Mouse (Mus musculus) lung, adult 18-20 months (tissue): ENCODE results near the gene Rps6kb1.

Experiments used
- DNase-seq, 2 experiments: peaks; one replicate each; pipeline ENCODE4 v3.0.0; 2022; ENCODE audit warnings: mixed read lengths in 2 of 2

Rps6kb1 gene

GRCm38 (mm10) chr11:86544639-86545299, at the start of gene Rps6kb1, which contains the start of gene Tubd1:
Gene Rps6kb1, minus strand, starts transcription at chr11:86544805.
Gene Tubd1, plus strand, starts transcription at chr11:86544991.
- DNase-seq: peak; percentile 100

DNA sequence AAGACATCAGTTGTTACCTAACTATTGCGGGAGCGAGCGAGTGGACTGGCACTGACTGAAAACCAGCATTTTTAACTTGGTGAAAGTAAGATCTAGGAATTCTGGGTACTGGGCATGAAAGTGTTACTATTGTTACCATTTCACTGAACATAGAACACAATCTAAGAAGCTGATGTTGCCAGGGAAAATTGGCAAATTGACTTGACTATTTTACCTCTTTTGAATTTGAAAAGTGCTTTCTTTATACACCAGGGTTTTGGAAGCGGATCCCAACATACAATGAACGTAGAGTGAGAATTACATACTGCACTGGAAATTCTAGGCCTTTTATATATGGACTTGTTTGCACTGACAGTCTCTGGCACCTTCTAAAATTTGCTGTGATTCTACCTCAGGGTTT, 48.8 kb upstream of the Rps6kb1 start:
- no peak for DNase-seq

DNA sequence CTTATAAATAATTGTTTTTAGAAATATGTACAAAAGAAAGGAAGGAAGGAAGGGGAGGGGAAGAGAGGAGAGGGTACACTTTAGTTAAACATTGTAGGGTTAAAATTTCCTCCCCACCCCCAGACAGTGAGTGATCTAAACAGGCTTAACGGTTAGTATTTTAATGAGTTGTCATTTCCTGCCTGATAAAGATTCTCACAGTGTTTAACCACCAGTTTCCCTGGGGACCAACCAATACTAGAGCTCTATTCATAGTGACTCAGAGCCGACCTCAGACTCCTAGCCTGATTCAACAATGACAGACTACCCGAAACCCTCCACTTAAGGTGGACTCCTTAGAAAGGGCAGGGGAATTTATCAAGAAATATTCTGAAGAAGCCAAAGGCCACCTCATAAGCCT, 48.4 kb upstream of the Rps6kb1 start:
- DNase-seq: no peak

DNA sequence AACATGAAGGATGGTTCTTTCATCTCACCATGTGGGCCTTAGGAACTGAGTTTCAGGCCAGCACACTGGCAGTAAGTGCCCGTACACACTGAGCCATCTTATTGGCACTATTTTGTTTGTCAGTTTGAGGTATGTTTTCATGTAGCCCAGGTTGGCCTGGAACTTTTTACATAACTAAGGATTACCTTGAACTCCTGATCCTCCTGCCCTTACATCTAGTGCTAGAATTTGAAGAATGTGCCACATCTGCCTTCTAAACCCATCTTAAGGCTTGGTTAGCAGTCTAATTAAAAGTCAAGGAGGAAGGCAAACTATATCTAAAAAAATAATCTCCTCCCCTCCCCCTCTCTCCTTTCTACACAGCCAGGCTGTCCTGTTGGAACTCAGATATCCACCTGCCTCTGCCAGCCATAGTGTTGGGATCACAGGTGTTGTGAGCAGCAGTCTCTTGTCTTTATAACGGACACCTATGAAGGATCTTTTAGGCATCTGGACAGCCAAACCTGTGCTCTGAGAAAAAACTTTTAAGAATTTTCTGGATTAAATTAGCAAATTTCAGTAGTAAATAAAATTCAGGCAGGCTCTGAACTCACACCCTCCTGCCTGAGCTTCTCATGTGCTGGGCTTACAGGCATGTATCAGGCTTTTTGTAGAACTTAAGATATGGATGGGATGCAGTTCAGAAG, 47.5 kb upstream of the Rps6kb1 start:
- DNase-seq: no peak

DNA sequence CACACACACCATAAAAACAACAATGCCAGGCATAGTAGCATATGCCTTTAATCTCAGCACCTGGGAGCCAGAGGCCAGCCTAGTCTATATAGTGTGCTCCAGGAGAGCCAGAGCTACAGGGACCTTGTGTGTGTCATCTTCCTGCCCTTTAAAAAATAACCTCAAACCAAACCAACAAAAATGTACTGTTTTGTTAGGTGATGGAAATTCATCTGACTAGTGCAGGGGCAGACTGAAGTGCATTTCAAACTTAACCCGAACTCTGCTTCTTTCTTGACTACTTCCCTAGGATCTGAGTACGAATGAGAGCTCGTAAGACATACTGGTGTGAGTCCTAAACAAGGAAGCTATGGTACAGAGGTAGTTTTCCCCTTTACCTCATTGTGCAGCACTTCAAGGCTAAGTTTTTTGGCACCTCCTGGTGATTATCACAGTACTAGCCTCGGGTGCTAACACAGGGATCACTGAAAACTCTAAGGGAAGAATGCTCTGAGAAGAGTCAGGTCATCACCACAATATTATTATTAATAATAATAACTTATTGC, 46.8 kb upstream of the Rps6kb1 start:
- DNase-seq: no peak

- peak; percentile 59 to 80 for DNase-seq
Measured at GRCm38 (mm10) chr11:86590579-86590978, 46.0 kb upstream of the Rps6kb1 start.

- DNase-seq: no peak
Measured at GRCm38 (mm10) chr11:86590066-86590465, 45.5 kb upstream of the Rps6kb1 start.

DNA sequence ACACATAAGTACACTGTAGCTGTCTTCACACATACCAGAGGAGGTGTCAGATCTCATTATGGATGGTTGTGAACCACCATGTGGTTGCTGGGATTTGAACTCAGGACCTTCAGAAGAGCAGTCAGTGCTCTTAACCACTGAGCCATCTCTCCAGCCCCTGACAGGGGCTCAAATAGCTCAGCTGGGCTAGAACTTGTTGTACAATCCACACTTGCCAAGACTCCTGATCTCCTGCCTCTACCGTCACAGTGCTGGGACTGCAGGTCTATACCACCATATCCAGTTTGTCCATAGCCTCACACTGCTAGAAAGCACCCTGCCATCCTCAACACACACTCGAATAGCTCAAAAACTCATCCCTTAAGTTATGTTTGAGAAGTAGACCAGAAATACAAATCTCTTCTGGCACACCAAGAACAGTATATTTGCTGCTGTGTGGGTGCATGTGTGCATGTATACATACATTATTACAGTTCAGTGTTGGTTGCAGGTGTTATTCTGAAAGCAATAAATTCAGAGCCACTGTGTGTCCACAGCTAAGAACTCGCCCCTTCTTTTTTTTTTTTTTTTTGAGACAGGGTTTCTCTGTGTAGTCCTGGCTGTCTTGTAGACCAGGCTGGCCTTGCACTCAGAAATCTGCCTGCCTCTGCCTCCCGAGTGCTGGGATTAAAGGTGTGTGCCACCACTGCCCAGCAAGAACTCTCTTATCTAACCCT, 44.1 kb upstream of the Rps6kb1 start:
- no peak for DNase-seq

DNA sequence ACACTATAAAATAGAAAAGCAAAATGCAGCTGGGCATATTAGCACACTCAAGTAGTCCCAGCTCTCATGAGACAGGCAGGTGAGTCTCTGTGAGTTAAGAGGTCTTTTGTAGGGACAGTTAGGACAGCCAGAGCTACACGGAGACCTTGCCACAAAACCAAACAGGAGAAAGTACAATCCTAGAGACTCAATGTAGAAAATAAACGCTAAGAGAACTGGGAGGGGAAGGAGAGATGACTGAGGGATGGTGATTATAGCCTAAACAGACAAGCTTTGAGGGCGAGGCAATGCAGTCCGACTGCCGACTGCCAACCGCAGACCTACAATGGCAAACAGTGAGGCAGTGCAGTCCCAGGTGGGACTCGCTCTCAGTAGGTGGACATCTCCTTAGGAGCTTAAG, 43.2 kb upstream of the Rps6kb1 start:
- DNase-seq: no peak

DNA sequence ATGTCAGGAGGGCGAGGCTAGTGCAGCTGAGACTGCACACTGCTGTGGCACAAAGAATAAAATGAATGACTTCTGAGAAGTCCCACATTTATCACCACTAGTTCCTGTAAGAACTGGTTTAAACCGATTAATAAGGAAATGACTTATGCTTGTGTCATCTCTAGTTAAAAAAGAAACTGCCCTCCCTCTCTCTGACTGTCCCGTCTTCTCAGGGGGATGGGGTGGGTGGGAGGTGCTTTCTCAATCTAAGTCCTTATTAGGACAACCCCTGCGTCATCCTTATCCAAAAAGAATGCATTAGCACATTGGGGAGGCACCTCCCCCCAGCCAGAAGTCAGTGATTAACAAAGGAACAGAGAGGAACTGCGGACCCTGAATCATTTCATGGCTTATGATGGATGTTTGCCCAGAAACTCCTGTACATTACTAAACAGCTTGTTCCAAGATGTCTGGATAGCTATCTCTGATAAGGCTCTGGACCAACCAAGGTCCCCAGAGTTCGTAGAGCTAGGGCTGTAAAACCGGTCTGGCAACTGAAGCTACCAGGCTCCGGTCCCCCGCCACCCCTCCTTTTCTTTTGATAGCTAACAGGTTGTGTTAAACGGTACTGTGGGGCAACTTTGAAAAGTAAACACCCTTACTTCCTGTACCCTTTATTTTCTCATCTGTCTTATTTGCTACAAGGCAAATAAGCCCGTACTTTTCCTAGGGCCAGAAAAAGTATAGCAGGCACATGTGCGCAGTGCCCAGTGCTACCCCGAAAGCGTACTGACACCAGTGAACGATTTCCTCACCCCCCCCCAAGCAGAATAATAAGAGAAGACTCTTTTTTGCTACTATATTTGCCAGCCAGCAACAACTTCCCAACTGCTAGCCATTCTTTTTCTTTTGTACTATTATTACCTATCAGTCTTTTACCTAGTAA, 42.5 kb upstream of the Rps6kb1 start:
- DNase-seq: peak; percentile 88 to 94

DNA sequence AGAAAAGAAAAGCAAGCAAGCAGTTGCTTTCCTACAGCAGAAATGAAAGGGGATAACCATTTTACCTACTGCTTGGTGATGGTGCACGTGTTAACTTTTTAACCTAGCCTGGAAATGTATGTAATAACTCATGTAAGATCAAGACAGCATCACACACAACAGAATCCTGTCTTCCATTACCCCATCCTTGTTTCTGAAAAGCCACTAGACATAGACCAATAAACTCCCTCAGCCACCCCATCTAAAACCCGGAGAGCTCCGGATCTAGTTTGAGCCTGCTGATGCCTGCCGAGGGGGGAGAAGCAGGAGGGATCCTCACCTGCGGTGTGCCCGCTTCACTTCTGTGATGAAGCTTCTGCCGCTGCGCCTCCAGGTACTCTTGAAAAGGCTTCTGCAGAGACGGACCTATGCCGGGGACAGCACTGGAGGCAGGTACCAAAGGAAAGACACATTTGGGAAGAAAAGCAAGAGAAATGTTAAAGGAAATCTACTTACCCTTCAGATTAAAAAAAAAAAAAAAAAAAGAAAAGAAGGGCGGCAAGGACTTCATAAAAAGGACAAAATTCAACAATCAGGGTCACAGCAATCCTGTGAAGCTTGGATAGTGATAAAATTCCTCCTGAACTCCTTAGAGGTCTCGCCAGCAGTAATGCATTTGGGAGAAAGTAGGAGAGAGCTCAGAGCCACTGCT, 41.7 kb upstream of the Rps6kb1 start:
- no peak for DNase-seq

DNA sequence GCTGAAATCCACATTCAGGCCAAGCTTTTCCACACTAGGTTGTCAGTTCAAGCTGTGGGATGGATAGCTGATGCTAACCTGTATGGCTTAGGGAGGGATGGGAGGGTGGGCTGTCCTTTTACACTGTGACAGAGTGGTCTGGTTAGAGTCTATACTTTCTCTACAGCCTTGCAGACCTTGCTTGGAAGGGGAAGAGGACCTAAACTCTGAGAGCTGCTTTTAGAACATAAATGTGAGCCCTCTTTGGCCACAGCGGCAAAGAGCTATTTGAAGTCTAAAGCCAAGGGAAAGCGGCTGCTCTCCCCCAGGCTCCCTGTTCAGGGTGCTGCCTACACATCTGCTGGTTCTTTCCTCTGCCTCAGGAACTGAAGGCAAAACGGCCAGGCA, 41.0 kb upstream of the Rps6kb1 start:
- DNase-seq: no peak

DNA sequence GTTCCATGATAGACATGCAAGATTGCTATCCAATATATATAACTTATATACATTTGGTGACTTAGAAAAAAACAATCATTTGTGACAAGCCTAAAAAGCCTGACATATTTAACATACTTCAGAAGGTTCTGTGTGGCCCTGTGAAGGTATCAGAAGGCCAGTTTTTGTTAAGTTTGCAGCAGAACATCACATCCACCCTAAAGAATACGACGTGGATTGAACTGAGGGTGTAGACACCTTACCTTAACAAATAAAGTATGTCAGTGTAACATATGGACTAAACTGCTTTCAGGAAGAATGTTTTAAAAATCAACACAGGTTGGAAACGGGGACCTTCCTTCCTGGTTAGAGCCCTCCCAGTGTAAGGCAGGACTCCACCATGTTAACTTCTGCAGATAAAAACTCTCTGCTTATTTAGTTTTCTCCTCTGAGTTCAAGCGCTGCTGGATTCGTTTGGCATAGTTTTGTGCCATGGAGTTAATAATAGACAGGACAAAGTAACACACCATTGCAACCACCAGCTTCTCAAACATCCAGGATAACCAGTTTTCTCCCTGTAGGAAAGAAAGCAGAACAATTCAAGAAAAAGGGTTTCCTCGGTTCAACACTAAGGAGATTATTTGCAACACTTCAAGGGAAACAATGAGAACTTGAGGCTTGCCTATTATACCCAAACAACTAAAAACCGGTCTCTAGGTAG, 40.4 kb upstream of the Rps6kb1 start:
- DNase-seq: no peak

- no peak for DNase-seq
Measured at GRCm38 (mm10) chr11:86583990-86584897, 39.6 kb upstream of the Rps6kb1 start.

GRCm38 (mm10) chr11:86583313-86583825, 38.8 kb upstream of the Rps6kb1 start:
- DNase-seq: no peak

DNA sequence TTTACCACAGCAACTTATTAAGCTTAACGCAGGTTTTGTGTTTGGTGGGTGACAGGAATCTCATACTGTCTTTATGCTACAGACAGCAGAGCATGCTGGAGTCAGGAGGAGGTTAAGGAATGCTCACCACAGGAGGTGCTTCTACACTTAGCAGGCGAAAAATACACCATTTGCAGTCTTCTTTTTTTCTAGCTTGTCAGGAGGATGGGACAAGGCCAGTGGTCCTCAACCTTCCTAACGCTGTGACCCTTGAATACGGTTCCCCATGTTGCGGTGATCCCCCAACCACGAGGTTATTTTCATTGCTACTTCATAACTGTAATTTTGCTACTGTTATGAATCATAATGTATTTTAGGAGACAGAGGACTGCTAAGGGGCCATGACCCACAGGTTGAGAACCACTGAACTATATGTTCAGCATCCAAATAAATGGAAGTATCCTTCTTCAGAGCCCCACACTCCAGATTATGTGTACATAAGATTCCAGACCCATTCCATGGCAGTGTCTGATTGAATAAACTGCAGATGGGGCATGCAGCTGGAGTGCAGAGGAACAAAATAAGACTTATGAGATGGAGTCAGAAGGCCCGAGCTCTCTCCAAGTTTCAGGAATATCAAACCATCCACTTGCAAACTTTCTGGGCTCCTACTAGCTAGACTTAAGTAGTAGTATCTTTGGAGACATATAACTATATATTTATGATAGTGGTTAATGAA, 38.1 kb upstream of the Rps6kb1 start:
- no peak for DNase-seq

- DNase-seq: no peak
Measured at GRCm38 (mm10) chr11:86581943-86582542, 37.4 kb upstream of the Rps6kb1 start.

- peak; percentile 59 to 64 for DNase-seq
Measured at GRCm38 (mm10) chr11:86581250-86581753, 36.7 kb upstream of the Rps6kb1 start.
